Mouse (Mus musculus) cerebellum, postnatal 10 days (tissue): ENCODE data around the gene Prkce.

ENCODE experiments used
- DNase-seq, 2 experiments: peaks; one replicate each; pipeline ENCODE4 v3.0.0; 2021; ENCODE audit warnings: mixed read lengths in 2 of 2

The Prkce gene

DNA sequence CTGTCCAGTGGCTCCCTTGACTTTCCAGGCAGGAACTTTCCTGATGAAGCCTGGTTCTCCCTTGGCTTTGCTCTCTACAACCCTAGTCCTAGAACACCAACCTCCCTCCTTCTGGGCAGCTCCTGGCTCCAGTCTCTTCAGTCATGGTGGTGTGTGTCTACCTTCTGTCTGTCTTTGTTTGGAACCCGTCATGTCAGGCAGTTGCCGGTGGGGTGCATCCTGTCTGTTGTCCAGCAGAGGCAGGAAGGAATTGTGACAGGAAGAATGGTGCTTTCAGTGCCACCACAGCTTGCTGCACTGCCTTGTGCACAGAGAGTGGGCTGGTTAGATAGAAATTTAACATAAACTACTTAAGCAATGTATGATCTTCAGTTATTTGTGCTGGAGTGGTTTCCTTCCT, 16.2 kb downstream of the Prkce start:
- DNase-seq = peak in 1 of 2 experiments; percentile 45

DNA sequence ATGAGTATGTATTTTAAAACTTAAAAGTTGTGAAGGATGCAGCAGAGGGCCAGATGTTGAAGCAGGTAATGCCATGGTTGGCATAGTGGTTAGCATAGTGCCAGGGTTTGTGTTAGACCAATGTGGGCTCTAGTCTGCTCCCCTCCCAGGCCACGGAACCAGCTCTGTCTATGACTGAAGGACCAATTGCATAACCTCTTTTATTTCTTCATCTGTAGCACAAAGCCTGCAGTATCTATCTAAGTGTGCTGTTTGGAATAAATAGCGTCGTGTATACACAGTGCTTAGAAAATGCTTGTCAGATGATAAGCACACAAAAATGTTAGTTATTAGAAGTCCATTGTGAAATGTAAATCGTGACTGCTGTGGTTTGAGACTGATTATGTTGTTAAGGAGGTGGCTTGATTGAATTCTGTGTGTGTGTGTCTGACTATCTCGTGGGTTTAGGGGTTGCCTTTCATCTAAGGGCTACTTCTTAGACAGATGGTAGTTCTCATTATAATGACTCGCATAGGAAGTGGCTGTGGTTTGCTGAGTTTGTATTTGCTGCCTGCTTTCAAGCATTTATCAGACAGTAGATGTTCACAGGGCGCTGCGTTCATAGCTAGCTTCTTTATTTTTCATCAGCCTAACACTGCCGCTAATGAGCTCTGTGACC, 17.1 kb downstream of the Prkce start:
- DNase-seq = no peak

DNA sequence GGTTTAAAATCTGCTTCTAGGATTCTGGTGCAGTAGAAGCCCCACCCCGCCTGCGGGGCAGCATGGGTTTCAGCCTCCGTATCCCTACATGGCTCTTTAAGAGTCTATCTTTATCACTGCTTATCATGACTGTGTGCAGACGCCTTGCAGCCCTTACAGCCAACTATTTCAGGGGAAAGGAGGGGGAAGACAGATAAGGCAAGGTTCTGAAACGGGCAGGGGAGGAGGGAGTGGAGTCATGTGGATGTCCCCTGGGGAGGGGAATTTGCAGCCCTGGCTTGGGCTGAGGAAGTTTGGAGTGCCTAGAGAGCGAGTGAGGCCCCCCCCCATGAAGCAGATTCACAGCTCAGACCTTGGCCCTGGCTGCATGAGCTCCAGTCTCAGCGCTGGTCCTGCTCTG, 18.0 kb downstream of the Prkce start:
- no peak for DNase-seq

DNA sequence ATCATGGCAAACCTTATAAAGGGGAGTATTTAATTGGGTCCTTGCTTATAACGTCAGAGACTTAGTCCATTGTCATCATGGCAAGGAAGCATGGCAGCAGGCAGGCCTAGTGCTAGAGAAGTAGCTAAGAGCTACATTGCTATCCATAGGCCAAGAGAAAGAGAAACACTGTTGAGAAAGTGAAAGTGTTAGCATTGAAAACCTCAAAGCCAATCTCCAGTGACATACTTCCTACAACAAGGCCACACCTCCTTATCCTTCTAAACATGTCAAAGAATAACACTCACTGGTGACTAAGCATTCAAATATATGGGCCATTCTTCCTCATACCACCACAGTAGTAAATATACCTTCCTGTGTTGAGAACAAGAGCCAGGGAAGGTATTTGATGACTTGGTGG, 20.2 kb downstream of the Prkce start:
- no peak for DNase-seq

DNA sequence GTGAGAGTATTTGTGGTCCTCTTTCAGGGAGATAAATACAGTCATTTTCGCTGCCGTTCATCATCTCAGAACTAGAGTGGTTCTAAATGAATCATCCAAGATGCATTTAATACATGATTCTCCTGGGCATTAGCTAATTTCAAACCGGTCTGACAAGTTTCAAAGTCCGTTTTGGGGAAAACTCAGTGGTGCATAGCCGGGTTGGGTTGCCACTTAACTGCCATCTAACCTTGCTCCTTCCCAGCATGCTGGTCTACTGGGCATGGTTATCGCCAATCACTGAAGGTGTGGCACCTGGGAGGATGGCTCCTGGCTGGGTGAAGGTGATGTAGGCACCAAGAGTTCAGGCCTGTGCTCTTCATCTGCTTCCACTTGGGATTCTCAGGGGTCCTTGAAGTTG, 26.4 kb downstream of the Prkce start:
- no peak for DNase-seq

DNA sequence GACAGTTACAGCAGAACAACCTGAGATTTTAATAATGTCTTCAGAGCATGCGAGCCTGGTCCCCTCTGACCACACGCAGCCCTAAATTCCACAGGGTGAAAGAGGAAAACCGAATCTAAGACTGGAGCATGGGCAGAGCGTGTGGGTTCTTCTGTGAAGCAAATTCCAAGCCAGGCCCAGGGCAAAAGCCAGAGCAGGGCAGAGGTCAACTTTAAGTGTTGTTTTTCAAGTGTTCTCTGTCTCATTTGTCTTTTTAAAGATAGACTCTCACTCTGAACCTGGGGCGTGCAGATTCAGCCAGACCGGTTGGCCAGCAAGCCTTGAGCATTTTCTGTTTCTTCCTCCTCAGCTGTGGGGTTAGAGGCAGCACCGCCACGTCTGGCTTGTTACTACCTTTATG, 27.3 kb downstream of the Prkce start:
- DNase-seq = no peak

DNA sequence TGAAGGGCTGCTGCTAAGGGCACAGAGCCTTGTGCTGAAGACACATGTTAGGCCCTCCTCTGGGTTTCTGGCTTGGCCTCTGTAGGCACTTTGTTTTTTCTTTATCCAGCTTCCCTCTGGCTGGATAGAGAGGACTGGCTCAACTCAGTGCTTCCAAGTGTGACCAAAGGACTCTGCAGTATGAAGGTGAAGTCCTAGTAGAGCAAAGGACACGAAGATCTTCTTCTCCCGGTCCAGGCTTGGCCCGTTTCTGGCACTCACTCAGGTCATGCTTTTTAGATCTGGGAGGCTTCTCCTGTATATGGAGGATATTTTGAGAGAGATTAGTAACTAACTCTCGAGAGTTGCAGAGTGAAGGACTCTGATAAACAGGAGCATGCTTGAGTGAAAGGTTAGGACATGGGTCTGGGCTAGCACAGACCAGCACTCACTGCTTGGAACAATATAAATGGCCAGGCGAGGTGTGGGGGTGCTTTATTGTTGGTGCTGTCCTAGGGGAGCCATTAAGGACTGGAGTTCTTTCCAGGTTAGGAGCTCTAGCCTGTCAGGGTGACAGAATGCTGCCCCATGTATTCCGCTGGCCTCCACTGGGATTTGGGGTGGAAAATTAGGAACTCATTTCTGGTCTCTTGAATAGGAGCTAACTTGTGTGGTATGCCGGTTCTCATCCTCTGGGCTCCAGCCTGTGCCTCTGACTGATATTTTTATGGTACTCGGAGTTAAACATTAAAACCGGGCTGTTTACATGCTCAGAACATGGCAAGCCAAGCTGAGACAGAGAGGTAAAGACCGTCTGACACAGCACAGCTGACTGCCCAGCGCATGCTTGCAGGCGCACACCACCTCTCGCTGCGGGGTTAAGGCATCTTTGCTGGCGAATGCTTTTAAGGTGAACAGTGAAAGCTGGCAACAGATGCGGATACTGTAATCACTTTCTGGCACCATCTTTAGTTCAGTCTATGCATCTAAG, 31.2 kb downstream of the Prkce start:
- DNase-seq = no peak

DNA sequence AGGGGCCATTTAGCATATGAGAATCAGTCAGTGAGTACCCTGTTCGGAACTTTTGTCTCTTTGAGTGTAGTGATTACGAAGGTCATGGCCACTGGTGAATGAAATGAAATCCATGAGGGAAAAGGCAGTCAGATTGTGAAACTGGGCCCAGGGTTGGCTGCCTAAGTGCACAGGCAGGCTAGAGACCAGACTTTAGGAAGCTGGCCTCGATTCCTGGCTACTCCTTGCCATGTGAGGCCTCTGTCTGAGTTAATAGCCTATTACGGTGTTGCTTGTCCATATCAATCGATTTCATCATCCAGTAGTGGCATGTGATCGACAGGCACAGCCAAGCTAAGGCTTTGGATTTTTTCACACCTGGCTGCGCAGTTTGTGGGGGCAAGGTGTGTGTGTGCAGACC, 34.4 kb downstream of the Prkce start:
- DNase-seq = no peak

DNA sequence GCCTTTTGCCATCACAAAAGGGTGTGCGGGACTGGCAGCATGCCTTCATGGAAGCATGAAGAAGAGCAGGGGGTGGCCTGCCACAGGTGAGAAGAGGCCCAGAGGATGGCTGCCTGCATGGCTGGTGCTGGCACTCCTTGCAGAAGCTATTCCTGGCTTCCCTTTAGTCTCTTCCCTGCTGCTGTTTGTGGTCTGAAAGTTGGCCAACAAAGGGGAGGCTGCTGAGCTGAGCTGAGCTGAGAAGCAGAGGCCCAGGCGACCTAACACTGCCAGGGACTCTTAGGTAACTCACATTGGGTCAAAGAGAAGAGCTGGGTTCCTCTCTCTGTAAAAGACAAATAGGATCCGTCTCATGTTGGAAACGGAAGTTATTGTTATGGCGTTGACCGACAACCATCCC, 35.4 kb downstream of the Prkce start:
- peak in 1 of 2 experiments; percentile 27 for DNase-seq

DNA sequence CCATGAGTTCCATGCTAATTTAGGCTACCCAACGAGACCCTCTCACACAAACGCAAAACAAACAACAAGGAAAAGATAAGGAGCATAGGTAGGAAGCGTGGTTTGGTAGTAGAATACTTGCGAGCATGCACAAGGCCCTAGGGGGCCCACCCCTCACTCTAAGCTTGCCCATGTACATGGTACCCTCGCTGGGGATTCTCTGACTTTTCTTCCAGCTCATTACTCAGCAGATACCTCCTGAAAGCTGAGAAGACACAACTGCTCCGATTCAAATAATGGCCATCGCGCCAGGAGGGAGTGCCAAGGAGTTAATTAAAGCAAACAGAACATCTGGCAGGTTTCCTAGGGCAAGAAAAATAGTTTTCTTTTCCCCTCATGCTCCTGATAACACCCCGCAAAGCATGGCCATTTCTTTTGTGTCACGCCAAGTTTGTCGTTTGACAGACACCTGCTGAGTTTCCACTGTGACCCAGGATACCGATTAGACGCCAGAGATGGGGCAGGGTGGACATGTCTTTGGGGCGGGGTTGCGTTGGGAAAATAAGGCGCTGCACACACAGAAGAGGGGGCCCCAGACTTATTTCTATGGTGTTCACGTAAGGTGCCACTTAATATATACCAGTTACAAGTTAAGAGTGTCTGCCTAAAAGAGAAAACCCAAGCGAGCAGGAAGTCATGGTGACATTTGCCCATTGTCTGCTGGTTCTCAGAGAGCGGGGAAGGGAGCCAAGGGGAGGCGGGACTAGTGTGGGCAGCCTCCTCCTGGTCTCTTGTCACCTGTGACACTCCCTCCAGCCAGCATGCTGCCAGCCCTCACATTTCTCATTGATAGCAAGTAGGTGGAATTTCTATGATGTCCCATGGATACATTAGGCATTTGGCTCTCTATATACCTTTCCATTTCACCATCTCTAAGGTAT, 36.2 kb downstream of the Prkce start:
- DNase-seq = peak; percentile 75 to 78

DNA sequence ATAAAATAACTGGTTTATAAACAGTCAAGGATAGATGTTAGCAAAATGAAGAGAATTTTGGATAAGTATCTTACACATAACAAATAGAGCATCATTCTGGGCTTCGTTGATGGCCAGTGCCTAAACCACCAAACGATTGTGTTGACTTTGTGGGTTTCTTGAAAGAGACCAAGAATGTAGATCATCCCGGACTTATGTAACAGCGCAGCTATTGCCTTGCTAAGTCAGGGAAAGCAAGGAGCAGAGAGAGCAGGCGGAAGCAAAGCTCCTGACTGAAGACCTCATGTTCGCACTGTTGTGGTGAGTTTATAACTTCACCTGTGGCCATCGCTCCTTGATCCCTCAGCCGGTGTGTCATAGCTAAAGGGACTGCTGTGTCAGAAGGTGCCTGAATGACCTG, 38.7 kb downstream of the Prkce start:
- DNase-seq = no peak

DNA sequence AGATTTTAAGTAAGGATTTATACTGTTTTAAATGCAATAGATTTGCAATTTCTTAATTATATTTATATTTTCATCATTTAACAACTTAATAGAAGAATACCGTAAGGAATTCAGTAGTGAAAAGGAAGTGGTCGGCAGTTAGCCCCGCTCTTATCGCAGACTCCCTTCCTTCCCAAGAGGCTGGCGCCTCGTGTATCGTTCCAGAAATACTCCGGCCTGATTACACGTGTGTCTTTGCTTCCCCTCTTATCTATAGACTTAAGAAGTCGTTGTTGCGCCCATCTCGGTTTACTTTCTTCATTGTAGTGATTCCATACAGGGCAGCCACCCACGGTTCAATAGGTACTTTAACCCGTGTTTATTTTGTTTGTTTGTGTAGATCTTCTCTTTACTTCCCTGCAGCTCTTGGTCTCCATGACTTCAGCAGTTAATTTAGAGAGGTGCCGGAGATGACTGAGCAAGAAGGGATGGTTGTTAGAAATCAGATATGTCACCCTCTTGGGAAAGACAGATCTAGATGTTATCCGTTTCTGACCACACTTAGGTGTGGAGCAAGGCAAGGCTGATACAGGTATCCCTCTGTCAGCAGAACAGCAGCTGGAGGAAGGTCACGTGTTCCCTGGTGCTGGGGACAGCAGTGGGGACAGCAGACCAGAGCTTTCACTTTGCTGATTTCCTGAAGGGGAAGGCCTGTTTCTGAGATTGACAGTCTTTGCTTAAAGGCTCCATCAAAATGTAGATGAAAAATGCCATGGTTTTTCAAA, 40.7 kb downstream of the Prkce start:
- no peak for DNase-seq

DNA sequence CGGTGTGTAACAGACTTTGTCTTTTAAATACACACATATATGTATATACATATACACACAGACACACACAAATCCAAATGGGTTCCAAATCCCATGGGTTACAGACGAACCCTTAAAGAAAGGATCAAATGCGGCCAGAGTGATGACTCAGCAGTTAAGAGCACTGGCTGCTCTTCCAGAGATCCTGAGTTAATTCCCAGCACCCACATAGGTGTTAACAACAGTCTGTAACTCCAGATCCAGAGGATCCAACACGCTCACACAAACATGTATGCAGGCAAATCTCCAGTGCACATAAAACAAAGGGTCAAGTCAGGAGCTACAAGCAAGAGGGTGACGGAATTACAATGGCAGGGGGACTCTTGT, 41.2 kb downstream of the Prkce start:
- DNase-seq = no peak

DNA sequence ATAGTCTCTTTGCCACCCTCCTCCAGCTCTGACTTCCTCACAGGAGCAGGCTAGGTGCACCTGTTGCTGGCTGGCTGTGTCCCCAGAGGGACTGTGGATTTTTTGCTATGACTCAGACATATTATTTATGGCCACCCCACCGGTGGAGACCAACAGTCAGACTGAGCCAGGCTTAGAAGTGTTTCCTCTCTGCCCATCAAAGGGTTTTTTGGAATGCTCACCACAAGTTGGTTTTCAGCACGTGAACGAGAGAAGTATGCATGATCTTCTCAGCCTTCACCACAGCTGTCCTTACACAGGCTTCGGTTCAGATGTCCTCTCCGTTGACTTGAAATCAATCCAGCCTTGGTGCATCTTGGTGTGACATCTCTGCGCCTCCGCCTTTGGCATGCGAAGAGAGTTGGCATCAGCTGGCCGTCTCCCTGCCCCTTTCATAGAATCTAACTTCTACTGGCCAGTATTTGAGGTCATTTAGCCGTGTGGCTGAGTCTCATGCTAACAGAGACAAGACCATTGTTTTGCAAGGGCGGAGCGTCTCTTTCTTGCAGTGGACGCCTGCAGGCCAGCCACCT, 42.2 kb downstream of the Prkce start:
- peak in 1 of 2 experiments; percentile 42 for DNase-seq

DNA sequence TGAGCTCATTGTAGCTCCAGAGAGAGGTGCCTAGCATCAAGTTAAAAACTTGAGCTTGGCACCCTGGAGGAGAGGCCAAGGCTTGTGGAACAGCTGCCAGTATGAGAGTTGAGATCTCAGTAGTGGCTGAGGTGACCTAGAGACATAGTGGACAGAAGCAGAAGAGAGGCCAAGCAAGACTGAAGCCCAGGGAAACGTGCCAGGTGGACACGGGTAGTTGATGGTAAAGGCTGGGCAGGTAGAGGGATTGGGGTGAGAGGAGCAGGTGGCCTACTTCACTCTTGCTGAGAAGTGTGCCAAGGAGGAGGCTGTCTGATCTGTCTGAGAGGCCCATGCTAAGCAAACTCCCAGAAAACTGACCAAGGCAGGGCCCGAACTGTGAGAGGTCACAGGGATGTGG, 44.6 kb downstream of the Prkce start:
- peak in 1 of 2 experiments; percentile 50 for DNase-seq

DNA sequence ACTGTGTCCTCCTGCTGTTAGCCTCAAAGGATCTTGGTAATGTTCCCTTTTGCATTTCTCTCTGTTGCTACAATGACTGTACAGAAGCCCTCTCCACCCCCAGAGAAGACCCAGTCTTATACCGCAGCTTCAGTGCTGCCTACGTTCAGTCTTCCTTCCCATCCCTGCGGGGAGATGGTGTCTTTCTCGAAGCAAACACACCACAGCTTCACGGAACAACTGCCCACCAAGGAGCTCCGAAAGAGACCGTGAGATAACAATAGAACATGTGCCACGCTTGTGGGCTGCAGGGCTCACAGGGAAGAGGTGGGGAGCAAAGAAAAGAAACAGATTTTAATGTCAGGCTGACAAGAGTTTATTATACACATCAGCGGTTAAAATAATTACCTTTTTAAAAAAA, 46.7 kb downstream of the Prkce start:
- no peak for DNase-seq

DNA sequence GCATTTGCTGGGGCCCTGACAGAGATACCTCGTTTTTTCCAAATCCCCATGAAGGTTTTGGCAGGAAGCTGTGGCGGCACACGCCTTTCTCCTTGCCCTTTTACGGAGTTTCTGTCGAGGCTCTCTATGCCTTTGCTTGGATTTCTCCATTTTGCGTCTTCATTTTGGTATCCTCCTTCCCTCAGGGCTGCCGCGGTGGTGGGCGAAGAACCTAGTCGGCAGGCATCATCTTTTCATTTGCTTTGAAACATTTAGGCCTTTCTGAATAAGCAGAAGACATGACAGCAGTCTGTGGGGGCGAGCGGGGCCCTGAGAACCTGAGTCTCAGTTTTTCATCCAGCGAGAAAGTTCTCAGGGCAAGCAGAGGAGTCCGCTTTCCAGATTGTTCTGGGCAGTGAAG, 47.2 kb downstream of the Prkce start:
- no peak for DNase-seq

DNA sequence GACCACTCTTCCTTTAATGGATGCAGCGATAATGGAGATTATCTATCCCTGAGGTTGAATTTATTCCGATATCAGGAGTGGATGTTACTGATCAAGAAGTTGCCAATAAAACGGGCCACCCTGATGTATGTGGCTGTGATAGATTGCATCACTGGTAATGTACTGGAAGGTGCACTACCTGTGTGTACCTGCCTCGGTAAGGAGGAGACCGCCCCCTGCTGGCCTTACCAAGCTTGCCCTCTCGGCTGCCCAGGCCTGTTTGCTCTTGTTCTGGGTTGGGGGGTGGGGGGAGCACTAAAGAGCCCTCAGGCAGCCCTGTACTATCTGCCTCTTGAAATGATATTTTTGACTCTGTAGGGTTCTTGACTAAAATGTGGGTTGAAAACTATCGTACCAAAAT, 48.2 kb downstream of the Prkce start:
- DNase-seq = no peak

DNA sequence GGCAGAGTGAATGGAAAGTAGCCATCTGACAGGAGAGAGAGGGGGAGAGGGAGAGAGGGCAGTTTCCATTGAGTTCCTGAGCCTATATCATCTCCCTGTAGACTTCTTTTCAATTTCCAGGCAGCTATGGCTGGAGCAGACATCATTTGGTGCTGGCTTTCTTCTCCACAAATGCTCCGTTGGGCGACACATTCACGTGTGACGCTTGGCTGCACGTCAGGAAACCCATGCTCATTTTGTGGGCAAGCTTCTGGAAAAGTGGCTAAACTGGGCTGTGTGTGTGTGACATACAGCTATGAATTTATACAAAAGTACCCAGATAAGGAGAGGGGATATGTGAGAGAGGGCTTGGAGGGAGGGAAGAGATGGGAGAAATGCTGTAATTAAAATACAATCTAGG, 49.9 kb downstream of the Prkce start:
- DNase-seq = peak; percentile 52

DNA sequence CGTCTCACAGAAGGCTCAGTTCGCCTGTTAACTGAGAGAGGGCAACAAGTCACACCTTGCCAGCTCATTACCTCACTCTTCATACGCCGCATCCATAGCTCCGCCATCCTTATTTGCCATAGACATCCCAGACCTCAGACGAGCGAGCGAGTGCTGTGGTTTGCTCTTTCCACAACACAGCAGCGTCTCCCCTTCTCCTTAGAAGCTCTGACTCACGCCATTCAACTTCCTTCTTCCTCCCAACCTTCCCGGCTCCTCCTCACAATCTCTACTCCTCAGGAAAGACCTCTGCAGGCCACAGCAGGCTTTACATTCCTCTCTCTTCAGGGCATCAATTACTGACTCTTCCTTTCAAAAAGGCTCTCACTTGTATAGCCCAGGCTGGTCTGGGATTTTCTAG, 51.0 kb downstream of the Prkce start:
- DNase-seq = no peak

DNA sequence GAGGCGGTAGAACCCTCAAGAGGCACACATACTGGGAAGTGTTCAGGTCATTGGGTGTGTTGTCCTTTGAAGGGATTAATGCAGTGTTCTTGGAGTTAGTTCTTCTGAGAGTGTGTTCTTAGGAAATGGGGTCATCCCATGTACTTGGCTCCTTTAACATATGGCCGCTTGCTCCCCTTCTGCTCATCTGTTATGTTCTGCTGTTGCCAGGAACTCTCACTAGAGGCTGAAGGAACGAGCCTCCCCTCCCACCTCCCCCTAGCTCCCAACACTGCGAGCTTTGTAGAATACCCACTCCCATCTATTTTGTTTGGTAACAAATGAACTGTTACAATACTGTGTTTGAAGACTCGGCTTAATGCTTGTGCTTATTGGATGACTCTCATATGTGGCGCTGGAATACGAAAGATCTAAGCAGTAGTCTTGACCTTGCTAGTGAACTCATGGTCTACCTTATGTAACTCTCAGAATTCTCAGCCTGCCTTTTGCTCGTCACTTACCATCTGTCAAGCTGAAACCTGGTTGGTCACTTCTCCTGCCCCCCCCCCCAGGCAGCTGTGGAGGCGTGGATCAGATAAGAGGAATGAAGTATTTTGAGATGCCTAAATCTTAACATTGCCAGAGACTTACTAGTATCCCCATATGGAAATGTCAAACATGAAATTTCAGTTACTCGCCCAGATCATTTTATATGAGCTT, 58.1 kb downstream of the Prkce start:
- DNase-seq = peak; percentile 49 to 58
